Mouse (Mus musculus) left cerebral cortex, postnatal 36 days (tissue): Measurements from ENCODE around the gene Gm2022. TPM values are rescaled to one million over a fixed set of nuclear protein-coding genes. Genes with fewer than 3 reads are reported as not detected.
"Not testable (repeated sequence)": the region's sequence is repeated elsewhere in the genome, so short reads cannot be mapped to it uniquely, and the experiment has no call there.

Experiments used
- DNase-seq, 2 experiments: peaks; one replicate each; pipeline ENCODE4 v3.0.0; 2021 to 2022; ENCODE audit warnings: low spot score in 2 of 2, mixed read lengths in 1 of 2
- intact Hi-C: fragments of 180-260 bp; cut with DNase I; formaldehyde crosslinking; loops from one replicate; pipeline ENCODE4 v1.15.1; 2025
- total RNA-seq, 2 experiments: library from RNA; stranded (reverse); gene quantifications; 2 replicates each; pipeline ENCODE4 v1.2.3; 2021

Gene Gm2022
- total RNA-seq, result not detected

- DNase-seq, intact Hi-C loops: not testable (repeated sequence)
Measured at GRCm38 (mm10) chr12:87895070-87895469, at the start of gene Gm2022. TSS of gene Gm2022 (plus strand) at chr12:87895370.

- DNase-seq, intact Hi-C loops: not testable (repeated sequence)
Measured at GRCm38 (mm10) chr12:87850657-87851056, 44.5 kb upstream of the Gm2022 start.

GRCm38 (mm10) chr12:87856067-87856466 is 39.1 kb upstream of the Gm2022 start:
- intact Hi-C loops, DNase-seq: not testable (repeated sequence)

- intact Hi-C loops, DNase-seq: not testable (repeated sequence)
Measured at GRCm38 (mm10) chr12:87861740-87862692, 33.2 kb upstream of the Gm2022 start.

GRCm38 (mm10) chr12:87863638-87864037 is 31.5 kb upstream of the Gm2022 start:
- not testable (repeated sequence) for DNase-seq

GRCm38 (mm10) chr12:87864048-87864447 is 31.1 kb upstream of the Gm2022 start:
- DNase-seq, intact Hi-C loops: not testable (repeated sequence)

More at GRCm38 (mm10) chr12:87863638-87864037, 31.5 kb upstream of the Gm2022 start:
- intact Hi-C loops, result not testable (repeated sequence)

- DNase-seq, intact Hi-C loops: not testable (repeated sequence)
Measured at GRCm38 (mm10) chr12:87873772-87874171, 21.4 kb upstream of the Gm2022 start, which contains the start of gene Gm2016. TSS of gene Gm2016 (plus strand) at chr12:87874072.

- intact Hi-C loops, DNase-seq: not testable (repeated sequence)
Measured at GRCm38 (mm10) chr12:87919721-87920120, 24.6 kb downstream of the Gm2022 start, which contains the start of gene Gm2035. TSS of gene Gm2035 (minus strand) at chr12:87919857.

Other genes starting within 250 kb of the Gm2022 start
- gene Gm21319, start 119.6 kb upstream of the Gm2022 start, total RNA-seq, result not detected
- not detected for gene Gm21936, start 99.9 kb upstream of the Gm2022 start, total RNA-seq
- not detected for gene BB287469, start 78.8 kb upstream of the Gm2022 start, total RNA-seq
- gene Gm2001, start 53.0 kb upstream of the Gm2022 start, total RNA-seq, result not detected
- not detected for gene Gm2016, start 21.3 kb upstream of the Gm2022 start, total RNA-seq
- not detected for gene Gm2035, start 24.5 kb downstream of the Gm2022 start, total RNA-seq
- not detected for gene Gm2042, start 58.7 kb downstream of the Gm2022 start, total RNA-seq
- gene Gm2075, start 116.5 kb downstream of the Gm2022 start, total RNA-seq, result not detected
- gene Gm6803, start 123.4 kb downstream of the Gm2022 start, total RNA-seq, result not detected
- gene Gm2056, start 131.6 kb downstream of the Gm2022 start, total RNA-seq, result not detected
- gene Gm16368, start 188.3 kb downstream of the Gm2022 start, total RNA-seq, result not detected